Mouse (Mus musculus) forebrain, embryonic 11.5 days (tissue): Measurements from ENCODE around the gene Disc1. TPM values are rescaled to one million over a fixed set of nuclear protein-coding genes. Genes with fewer than 3 reads are reported as not detected.

Experiments
- ATAC-seq: fragments of 200-750 bp; cut with Nextera tagmentation; replicated peaks from 2 replicates; pipeline ENCODE4 v1.8.0; 2017; ENCODE audit warnings: moderate TSS enrichment; ENCODE audit not compliant: low FRiP score
- DNase-seq: peaks from one replicate; pipeline ENCODE4 v3.0.0-alpha.2; 2017; ENCODE audit warnings: low spot score
- H3K27ac ChIP-seq: fragments of 300-500 bp; sonication (generic); 2 replicates; pipeline ENCODE4 v1.5.1; 2014; ENCODE audit warnings: low read depth, low read length
- H3K27me3 ChIP-seq: fragments of 300-500 bp; sonication (generic); 2 replicates; pipeline ENCODE4 v1.6.1; 2014; ENCODE audit warnings: mild to moderate bottlenecking, low read length, mixed read lengths; ENCODE audit not compliant: control insufficient read depth, insufficient read depth
- H3K36me3 ChIP-seq: fragments of 300-500 bp; sonication (generic); 2 replicates; pipeline ENCODE4 v1.6.1; 2014; ENCODE audit warnings: mild to moderate bottlenecking, low read length, moderate library complexity, mixed read lengths; ENCODE audit not compliant: control insufficient read depth, insufficient read depth
- H3K4me1 ChIP-seq: fragments of 300-500 bp; sonication (generic); replicated peaks from 2 replicates; pipeline ENCODE4 v1.6.1; 2014; ENCODE audit warnings: low read length, mixed read lengths; ENCODE audit not compliant: control insufficient read depth, insufficient read depth
- H3K4me2 ChIP-seq: fragments of 300-500 bp; sonication (generic); 2 replicates; pipeline ENCODE4 v1.6.1; 2014; ENCODE audit warnings: low read depth, mild to moderate bottlenecking, low read length, moderate library complexity, mixed read lengths; ENCODE audit not compliant: severe bottlenecking
- H3K4me3 ChIP-seq: fragments of 300-500 bp; sonication (generic); 2 replicates; pipeline ENCODE4 v1.5.1; 2014; ENCODE audit warnings: low read depth, low read length
- H3K9ac ChIP-seq: fragments of 300-500 bp; sonication (generic); 2 replicates; pipeline ENCODE4 v1.6.1; 2014; ENCODE audit warnings: low read length
- H3K9me3 ChIP-seq: fragments of 300-500 bp; sonication (generic); 2 replicates; pipeline ENCODE4 v1.6.1; 2016; ENCODE audit warnings: low read length, mixed read lengths; ENCODE audit not compliant: control insufficient read depth
- WGBS: fragments of 180-500 bp; shearing (Covaris S2); extraction: QIAGEN DNeasy Blood & Tissue Kit; methylation state at CpG from one replicate; pipeline ENCODE4 v1.1.7; 2014; 5-methylcytosine and 5-hydroxymethylcytosine counted together
- polyA plus RNA-seq: library from polyadenylated mRNA; unstranded; fragments of >200 nt; fragmentation: Nextera tagmentation; extraction: Ambion mirVana; gene quantifications from 2 replicates; pipeline ENCODE4 v1.2.1, GENCODE M21; 2014

Gene Disc1
- polyA plus RNA-seq, 1 experiment from 2014 or later, result 1.3 TPM

DNA sequence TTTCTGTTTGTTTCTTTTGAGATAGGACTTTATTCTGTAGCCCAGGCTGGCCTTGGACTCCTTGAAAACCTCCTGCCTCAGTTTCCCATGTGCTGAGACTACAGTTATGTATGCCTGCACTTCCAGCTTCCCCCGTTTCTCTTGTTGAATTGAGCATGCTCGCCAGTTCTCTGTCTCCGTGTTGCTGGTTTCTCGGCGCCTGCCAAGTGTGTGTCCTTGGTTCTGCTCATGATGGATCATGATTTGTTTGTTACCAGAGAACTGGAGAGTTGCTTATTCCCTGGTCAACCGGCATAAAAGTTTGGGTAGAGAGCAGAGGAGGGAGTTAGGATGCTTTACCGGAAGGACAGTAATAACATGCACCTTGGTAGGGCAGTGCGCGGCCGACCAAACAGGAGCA is 20.1 kb downstream of the Disc1 start:
- no peak overlapping the region for H3K27ac ChIP-seq
- no peaks in the 10 kb centered on the region for H3K4me1 ChIP-seq
- no peaks in the 10 kb centered on the region for H3K9me3 ChIP-seq
- no peaks in the 10 kb centered on the region for H3K36me3 ChIP-seq
- H3K4me2 ChIP-seq, result no peak overlapping the region
- 91% methylated on average over 10 of the region's 10 CpGs for WGBS
- no peak overlapping the region for H3K9ac ChIP-seq
- DNase-seq (no peak), ATAC-seq (no peak)
- no peak overlapping the region for H3K4me3 ChIP-seq
- H3K27me3 ChIP-seq, result no peaks in the 10 kb centered on the region

DNA sequence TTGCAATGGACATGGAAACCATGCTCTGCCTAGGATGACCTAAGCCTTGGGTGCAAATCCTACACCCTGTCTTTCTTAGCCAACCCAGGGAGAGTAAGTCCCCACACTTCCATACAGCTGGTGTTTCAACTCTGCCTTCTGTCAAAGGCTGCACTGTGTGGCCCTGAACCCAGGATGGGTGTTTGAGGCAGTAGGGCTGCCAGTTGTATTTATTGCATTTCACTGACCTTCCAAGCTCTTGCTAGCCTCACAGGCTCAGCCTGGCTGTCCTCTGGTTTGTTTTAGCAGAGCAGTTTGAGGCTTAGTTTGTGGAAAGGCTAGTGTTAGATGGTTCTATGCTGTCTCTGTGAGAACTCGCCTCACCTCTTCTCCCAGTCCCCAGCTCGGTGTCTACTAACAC is 20.6 kb downstream of the Disc1 start:
- H3K4me1 ChIP-seq, result no peaks in the 10 kb centered on the region
- 88% methylated on average over 2 of the region's 2 CpGs for WGBS
- no peak overlapping the region for H3K4me3 ChIP-seq
- ATAC-seq, result no peak
- no peaks in the 10 kb centered on the region for H3K27me3 ChIP-seq
- H3K27ac ChIP-seq, result no peak overlapping the region
- DNase-seq, result no peak
- H3K36me3 ChIP-seq, result no peaks in the 10 kb centered on the region
- H3K9ac ChIP-seq, result no peak overlapping the region
- no peak overlapping the region for H3K4me2 ChIP-seq
- H3K9me3 ChIP-seq, result no peaks in the 10 kb centered on the region

DNA sequence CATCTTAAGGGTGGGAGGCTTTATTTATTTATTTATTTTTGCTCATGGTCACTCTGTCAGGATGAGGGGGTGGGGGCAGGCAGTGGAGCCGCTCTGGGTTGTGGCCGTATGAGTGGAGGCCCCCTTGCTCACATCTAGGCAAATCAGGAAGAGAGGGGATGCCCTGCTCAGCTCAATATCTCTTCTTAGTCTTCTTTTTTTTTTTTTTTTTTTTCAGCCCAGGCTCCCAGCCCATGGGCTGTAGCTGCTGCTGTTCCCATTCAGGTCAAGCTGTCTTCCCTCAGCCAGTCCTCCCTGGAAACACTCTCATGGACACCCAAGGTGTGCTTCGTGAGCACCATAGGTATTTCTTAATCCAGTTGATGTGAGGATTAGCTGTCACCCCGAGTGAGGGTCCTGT is 21.4 kb downstream of the Disc1 start:
- Histone ChIP-seq H3K4me2 (no peak overlapping the region), H3K27ac (no peak overlapping the region), H3K36me3 (no peaks in the 10 kb centered on the region), H3K9ac (no peak overlapping the region), H3K27me3 (no peaks in the 10 kb centered on the region), H3K4me3 (no peak overlapping the region), H3K4me1 (no peaks in the 10 kb centered on the region), H3K9me3 (no peaks in the 10 kb centered on the region)
- ATAC-seq (no peak), DNase-seq (no peak)
- 74% methylated on average over 4 of the region's 4 CpGs for WGBS

GRCm38 (mm10) chr8:125077326-125077725 is 23.3 kb downstream of the Disc1 start:
- Histone ChIP-seq H3K9me3 (no peaks in the 10 kb centered on the region), H3K4me2 (no peak overlapping the region), H3K27ac (no peak overlapping the region), H3K9ac (no peak overlapping the region), H3K4me1 (no peaks in the 10 kb centered on the region), H3K27me3 (no peaks in the 10 kb centered on the region), H3K36me3 (no peaks in the 10 kb centered on the region), H3K4me3 (no peak overlapping the region)
- ATAC-seq, result no peak
- no peak for DNase-seq
- WGBS, result 66% methylated on average over 8 of the region's 8 CpGs

DNA sequence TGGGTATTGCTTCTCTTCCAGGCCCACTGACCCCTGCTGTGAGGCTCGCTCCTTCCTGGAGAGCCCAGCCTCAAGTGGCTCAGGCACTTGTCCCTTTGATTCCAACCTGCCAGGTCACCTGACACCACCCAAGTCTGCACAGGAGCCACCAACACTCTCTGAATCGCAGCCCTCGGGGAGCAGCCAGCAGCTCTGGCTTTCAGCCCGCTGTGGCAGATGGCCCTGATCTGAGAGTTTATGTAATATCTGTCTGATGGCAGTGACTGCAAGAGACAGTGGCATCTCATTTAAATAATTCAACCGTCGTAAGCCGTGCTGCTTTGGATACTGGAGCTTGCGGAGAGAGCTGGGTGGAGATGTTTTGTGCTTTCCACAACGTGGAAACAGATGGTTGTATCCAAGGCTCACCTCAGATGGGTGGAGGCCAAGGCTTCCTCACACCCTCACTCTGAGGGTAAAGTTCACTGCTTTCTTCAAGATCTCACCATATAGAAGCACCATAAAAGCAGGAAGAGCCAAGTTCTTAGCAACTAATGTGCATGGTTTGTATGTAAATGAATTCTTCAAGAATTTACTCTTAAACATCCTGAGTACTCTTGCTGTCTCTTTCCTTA is 24.9 kb downstream of the Disc1 start:
- no peaks in the 10 kb centered on the region for H3K27me3 ChIP-seq
- no peak overlapping the region for H3K9ac ChIP-seq
- ATAC-seq (no peak), DNase-seq (no peak)
- no peaks in the 10 kb centered on the region for H3K4me1 ChIP-seq
- no peaks in the 10 kb centered on the region for H3K36me3 ChIP-seq
- H3K9me3 ChIP-seq, result no peaks in the 10 kb centered on the region
- no peak overlapping the region for H3K27ac ChIP-seq
- 74% methylated on average over 9 of the region's 9 CpGs for WGBS
- no peak overlapping the region for H3K4me2 ChIP-seq
- H3K4me3 ChIP-seq, result no peak overlapping the region

DNA sequence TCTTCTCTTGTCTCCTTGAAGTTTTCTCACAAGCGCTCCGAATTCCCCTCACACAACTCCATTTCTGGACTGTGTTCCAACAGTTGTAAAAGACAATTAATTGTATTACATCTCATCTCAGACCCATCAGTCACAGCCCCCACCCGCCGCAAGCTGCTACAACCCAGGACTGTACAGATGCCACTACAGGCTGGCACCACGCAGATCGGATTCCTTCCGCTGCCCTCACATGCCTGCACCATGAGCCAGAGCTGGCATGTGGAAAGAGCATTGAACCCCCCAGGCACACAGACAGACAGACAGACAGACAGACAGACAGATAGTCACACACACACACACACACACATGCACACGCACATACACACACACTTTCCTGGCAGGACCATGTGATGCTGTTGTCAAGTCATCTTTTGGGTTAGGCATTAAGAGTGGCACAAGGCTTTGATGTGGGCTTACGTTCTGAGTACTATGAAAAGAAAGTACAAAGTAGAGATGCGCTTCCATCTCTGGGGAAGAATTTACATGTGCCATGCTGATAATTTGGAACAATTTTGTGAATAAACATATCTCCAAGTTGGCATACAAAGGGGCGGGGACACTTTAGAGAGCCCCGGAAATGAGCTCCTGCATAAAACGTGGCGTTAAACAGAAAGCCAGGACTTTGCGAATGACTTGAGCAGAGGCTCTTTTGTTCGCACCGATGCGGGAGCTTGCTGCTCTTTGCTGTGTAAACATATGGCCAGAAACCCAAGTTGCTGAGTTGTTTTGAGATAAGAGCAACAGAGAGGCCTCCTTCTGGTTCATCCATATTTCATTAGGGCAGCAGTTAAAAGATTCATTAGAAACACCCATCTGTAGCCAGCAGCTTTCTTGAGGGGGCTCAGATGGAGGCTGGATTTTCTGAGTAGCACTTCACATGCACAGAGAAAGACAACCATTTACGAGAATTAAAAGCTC is 26.7 kb downstream of the Disc1 start:
- DNase-seq (no peak), ATAC-seq (no peak)
- H3K27me3 ChIP-seq, result no peaks in the 10 kb centered on the region
- no peak overlapping the region for H3K9ac ChIP-seq
- H3K4me3 ChIP-seq, result no peak overlapping the region
- no peaks in the 10 kb centered on the region for H3K4me1 ChIP-seq
- H3K27ac ChIP-seq, result no peak overlapping the region
- WGBS, result 83% methylated on average over 19 of the region's 19 CpGs
- H3K9me3 ChIP-seq, result no peaks in the 10 kb centered on the region
- no peaks in the 10 kb centered on the region for H3K36me3 ChIP-seq
- H3K4me2 ChIP-seq, result no peak overlapping the region

GRCm38 (mm10) chr8:125083746-125084145 is 29.8 kb downstream of the Disc1 start:
- WGBS, result 88% methylated on average over 4 of the region's 4 CpGs
- Histone ChIP-seq H3K27me3 (no peaks in the 10 kb centered on the region), H3K4me3 (no peak overlapping the region), H3K4me1 (0 out of 2 replicates have a peak, but pooled peaks cover 2% of the 10 kb centered on the region), H3K9me3 (no peaks in the 10 kb centered on the region), H3K36me3 (no peaks in the 10 kb centered on the region), H3K9ac (no peak overlapping the region), H3K27ac (no peak overlapping the region), H3K4me2 (no peak overlapping the region)
- DNase-seq (no peak), ATAC-seq (no peak)

DNA sequence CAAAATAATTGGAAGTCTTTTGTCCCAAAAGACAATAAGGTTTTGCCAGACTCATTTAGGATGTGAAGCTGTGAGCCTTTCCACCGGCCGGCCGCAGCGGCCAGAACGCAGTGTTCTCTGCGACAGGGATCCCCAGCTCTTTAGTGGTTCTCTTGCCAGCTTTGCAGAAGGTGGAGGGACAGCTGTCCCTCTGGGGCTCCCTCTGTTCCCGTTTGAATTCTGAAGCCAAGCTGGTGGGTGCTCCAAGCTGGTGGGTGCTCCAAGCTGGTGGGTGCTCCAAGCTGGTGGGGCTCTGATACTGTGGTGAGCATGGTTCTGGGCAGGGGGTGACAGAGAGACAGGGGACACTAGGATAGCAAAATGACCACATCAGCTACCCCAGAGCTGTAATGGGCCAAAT is 30.5 kb downstream of the Disc1 start:
- no peaks in the 10 kb centered on the region for H3K27me3 ChIP-seq
- no peak overlapping the region for H3K9ac ChIP-seq
- 60% methylated on average over 7 of the region's 7 CpGs for WGBS
- no peaks in the 10 kb centered on the region for H3K9me3 ChIP-seq
- ATAC-seq, result no peak
- no peak overlapping the region for H3K27ac ChIP-seq
- no peak overlapping the region for H3K4me3 ChIP-seq
- 0 out of 2 replicates have a peak, but pooled peaks cover 2% of the 10 kb centered on the region for H3K4me1 ChIP-seq
- DNase-seq, result no peak
- H3K4me2 ChIP-seq, result no peak overlapping the region
- H3K36me3 ChIP-seq, result no peaks in the 10 kb centered on the region
